Mouse (Mus musculus) kidney, adult 9 months (tissue): ENCODE measurements around the gene Mansc1.

Source experiments
- DNase-seq: peaks from one replicate; pipeline ENCODE4 v3.0.0; 2022

Mansc1 gene

DNA sequence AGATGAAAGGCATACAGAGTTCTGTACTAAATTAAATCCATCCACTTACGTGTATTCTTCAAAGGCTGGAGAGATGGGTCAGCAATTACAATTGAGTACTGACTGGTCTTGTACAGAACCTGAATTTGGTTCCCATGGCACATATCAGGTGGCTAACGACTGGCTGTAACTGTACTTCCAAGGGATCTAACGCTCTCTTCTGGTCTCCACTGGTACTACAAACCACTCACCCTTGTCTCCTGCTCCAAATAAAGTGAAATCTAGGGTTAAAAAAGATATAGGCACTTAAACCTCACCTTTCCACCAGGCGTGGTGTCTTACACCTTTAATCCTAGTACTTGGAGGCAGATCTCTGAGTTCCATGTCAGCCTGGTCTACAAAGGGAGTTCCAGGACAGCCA, 4.2 kb upstream of the Mansc1 start:
- DNase-seq: no peak

DNA sequence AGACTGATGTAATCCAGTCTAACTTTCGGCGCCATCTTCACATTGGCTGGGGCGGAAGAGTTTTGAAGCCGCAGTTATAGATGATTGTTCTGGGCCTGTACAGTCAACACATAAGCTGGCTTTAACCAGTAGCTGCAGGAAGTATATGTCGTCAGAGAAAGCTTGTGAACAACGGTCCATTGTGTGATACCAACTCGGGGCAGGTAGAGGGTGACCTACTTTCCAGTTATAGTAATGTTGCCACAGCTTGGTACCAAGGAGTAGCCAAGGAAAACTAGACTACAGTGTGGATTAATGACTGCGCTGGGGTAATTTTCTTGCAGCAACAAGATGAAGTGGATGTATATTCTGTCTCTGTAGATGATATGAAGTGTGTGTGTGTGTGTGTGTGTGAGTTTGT, 1.3 kb upstream of the Mansc1 start:
- DNase-seq: no peak

DNA sequence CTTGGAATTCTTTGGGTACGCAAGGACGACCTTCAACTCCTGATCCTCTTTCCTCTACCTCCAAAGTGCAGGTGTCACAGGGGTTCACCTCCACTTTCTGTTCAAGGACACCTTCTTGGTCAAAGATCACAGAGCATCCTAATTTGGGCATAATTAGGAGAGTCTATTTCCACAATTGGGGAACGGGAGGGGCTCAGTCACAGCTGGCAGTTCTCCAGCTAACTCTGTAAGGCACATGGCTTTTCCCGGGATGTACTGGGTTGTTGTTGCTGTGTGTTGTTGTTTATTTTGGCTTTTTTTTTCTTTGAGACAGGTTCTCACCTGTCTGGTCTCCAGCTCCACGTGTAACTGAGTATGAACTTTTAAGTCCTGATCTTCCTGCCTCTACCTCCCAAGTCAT, 468 bp upstream of the Mansc1 start:
- no peak for DNase-seq

DNA sequence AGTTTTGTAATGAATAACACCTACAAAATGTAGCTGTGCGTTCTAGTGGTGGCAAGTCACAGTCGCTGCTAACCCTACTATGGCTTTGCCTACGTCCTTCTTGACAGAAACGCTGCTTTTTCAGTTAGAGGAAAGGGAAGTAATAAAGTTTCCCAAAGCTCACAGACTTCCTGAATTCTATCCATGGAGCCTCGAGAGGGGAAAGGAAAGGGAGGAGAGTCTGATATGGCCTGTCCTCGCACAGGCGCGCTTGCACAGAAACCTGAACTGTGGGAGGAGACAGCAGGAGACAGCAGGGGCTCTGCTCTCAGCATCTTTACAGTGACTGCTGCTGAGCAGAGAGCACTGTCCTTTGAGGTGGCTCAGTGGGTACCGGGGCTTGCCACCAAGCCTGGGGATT, 1.8 kb downstream of the Mansc1 start:
- DNase-seq: peak; percentile 44

DNA sequence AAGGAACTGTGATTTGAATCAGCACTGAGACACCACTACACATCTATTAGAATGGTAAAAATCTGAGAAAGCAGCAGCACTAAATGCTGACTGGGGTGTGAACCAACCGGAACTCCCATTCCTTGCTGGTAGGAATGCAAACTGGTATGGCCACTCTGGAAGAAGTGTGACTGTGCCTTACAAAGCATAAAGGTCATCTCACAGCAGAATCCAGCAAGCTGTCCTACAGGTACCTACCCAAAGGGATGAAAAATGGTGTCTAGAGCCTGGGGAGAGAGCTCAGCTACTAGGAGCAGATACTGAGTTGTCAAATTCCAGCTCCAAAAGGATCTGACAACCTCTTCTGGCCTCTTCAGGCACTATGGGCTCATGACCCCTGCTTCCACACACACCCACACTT, 5.7 kb downstream of the Mansc1 start:
- DNase-seq: no peak

DNA sequence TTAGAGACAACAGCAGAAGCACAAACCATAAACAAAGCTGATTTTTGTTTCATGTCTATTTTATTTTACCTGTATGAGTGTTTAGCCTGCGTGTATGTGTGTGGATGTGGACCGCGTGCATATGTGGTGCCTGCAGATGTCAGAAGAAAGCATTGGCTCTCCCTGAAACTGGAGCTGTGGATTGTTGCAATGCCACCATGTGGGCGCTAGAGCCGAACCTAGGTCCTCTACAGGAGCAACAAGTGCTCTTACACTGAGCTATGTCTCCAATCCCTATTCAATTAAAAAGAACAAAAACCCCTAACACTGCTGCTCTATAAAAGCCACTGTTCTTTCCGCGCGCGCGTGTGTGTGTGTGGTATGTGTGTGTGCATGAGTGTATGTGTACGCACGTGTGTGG, 6.9 kb downstream of the Mansc1 start:
- DNase-seq: no peak

DNA sequence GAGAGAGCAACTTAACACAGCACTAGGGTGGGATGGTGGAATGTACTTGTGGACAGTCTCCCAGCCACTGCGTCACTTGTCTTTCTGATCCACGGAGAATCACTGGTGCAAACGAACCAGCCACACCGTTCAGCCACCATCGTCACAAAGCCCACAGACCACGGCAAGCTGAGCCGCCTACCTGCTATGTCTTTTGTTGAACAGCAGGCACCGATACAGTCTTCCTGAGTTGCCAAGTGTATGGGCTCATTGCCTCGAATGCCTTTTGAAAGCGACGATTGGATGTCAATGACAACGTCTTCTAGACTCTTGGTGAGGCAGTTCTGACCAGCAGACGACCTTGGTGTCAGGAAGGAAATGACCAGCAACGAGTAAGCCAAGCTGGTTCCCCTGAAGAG, 10.7 kb downstream of the Mansc1 start:
- DNase-seq: peak; percentile 36

DNA sequence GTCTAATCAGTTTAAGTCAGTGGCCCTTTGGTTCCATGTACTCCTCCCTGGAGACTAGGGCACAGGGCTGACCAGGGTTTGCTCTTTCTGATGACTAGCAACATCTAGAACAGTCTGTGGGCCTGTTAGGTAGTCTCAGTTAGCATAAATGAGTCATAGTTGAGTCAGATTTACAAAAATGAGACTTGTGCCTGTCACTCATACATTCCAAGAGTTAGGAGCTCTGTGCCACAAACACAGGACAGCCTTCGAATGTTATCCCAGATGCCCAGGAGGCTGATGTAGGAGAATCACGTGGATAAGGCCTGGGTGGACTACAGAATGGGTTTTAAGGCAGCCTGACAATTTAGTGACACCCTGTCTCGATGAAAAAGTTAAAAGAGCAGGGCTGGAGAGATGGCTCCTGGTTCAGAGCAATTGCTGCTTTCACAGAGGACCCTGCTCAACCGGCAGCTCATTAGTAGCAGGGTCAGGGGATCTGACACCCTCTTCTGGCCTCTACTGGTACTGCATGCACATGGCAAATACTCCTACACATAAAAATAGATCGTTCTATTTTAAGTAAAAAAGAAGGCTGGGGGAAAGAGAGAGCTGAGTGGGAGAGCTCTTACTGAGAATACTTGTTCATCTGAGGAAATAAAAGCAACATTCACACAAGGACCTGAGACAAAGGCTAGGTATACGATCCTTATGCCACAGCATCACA, 11.3 kb downstream of the Mansc1 start:
- no peak for DNase-seq

DNA sequence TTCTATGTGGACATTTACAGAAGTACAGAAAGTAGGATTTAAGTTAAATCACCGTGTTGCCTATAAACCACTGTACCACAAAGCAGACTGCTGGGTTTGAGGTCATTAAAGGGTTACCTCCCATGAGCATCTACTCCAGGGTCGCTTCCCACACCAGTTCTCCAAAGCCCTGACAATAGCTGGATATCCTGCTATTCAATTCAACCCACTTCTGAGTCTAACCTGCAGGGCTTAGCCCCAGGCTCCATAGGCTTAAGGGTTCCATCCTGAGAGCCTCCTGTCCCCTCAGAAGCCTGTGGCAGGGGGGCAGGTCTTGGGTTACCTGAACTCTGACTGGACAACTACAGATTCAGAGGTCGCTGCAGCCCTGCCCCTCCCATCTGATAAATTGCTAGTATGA, 12.2 kb downstream of the Mansc1 start:
- no peak for DNase-seq

DNA sequence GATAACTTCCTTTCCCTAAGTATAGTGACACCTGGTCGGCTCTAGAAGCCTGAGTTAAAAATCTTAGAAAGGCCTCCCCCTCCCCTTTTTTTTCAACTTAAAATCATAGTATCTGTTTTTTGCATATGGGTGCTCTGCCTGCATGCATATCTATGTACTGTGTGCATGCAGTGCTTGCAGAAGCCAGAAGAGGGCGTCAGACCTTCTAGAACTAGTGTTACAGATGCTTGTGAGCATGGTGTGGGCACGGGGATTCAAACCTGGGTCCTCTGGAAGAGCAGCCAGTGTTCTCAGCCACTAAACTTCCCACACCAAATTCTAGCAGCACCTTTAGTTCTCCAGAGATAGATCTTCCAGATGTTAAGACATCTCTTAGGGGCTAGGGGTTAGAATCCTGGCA, 14.7 kb downstream of the Mansc1 start:
- no peak for DNase-seq

DNA sequence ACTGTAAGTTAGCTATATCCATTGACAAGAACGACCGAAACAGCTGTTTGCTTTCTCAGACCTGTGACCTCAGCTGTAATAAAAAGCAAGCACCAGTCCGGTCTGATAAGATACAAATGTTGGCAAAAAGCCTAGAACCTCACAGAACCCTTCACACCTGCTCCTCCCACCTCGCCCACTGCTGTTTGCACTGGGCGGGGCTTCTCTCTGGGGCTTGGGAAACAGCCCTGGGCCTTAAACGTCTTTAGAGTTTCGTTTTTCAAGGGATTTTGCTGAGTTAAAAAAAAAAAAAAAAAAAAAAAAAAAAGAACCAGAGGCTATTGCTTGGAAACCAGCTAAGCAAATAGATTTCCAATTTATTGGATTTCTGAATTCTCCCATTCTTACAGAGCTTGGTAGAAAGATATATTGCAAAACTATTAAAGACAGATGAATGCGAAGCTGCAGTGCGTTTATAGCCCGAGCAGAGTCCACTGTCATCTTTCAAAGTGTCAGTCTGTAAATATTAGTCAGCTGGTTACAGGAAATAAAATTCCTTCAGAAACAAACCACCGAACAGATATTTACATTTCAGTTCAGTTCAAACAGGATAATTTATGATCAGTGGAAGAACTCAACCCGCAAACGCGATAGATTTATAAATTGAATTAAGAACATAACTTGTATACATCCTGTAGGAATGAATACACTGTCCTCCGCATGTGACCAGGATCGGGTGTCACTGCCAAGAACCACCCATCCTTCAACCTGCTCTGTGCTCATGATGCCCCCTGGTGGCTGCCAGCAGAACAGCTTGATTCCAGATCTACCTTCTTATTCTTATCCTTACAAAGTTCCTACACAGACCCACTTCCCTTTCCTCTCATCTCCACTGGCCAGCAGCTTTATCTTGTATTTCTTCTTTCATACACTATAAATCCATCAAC, 17.3 kb downstream of the Mansc1 start:
- DNase-seq: peak; percentile 90

DNA sequence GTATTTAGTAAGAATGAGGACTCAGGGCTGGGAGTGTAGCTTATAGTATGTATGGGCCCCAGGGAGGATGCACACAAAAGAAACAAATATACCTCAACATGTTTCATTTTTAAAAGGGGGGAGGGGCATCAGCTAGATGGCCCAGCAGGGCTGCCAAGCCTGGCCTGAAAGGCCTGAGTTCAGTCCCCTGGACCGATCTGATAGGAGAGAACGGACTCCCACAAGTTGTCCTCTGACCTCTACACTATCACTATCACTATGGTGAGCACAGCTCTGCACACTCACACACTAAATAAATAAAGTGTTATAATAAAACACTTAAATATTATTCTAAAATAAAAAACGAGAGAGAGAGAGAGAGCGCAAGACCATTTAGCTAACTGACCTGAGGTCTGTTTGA, 18.0 kb downstream of the Mansc1 start:
- DNase-seq: no peak

DNA sequence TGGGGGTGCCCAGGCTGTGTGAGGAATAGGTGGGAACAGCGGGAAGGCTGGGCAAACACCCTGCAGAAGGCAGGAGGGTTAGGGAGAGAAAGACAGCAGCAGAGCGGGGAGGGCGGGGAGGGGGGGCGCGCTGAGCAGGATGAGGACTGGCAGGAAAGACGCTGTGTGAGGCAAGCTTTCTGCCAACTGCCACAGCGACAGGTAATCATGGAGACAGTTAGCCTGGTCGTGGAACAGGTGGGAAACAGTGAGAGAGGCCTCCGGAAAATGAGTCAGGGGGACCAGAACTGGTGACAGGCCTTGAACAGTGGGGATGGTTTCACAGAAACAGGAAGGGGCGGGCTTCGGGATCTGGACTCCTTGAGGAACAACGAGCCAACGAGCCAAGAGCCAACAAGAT, 20.4 kb downstream of the Mansc1 start:
- no peak for DNase-seq

DNA sequence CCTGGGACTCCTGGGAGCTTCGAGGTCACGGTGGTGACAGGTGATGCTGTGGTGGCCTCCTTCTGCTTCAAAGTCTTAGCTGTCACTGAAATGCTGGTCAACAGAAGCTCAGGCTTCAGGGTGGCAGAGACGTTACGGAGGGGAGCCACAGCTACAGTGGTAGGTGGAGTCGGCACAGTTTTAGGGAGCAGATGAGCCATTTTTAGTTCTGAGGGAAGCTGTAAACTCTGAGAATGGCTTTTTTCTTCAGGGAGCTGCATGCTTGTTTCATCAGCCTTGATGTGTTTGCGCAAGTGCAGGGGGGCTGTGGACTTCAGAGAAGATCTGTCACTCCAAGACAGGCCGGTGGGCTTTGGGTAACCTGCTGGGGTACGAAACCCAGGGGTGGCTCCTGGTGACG, 21.9 kb downstream of the Mansc1 start:
- DNase-seq: no peak

DNA sequence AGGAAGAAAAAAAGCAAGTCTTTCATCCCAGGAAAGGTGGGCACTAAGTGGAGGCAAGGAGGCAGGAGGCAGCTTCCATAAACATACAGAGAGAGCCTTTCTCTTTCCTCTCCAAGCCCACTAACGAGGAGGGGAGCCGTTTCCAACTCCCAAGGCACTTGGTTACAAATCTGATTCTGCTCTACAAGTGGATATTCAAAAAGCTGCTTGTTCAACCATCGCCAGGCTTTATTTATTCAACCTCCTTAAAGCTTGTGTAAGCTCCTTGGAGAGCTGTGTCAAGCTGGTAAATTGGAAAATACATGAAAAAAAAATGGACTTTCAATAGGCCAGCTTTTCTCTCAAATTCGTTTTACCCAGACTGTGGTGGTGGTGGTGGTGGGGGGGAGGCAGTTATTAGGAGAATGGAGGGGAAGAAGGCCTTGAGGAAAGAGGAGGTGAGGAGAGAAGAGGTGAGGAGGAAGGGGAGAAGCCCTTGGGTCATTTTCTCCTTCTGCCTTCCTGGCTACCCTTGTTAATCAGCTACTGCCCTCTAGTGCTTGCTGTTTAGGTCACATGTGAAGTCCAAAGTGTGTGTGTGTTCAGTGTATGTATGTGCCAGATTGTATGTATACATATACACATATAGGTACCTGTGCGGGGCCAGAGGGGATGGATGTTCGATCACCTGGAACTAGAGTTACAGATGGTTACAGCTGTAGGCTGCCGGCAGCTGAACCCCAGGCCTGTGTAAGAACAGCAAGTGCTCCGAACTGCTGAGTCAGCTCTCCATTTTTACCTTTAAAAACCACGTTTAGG, 25.1 kb downstream of the Mansc1 start:
- DNase-seq: peak; percentile 80

DNA sequence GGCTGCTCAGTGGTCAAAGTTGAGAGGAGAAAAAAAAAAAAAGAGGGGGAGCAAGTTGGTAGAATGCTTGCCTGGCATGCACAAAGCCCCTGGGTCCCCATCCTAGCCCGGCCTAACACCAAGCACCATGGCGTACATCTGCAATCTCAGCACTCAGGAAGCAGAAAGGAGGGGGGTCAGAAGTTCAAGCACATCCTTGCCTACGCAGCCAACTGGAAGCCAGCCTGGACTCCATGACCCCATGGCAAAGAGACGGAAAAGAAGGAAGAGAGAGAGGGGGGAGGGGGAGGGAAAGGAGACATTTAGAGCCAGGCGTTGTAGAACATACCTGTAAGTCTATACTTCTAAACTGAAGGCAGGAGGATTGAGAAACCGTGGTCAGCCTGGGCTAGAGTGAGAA, 25.7 kb downstream of the Mansc1 start:
- DNase-seq: peak; percentile 87

DNA sequence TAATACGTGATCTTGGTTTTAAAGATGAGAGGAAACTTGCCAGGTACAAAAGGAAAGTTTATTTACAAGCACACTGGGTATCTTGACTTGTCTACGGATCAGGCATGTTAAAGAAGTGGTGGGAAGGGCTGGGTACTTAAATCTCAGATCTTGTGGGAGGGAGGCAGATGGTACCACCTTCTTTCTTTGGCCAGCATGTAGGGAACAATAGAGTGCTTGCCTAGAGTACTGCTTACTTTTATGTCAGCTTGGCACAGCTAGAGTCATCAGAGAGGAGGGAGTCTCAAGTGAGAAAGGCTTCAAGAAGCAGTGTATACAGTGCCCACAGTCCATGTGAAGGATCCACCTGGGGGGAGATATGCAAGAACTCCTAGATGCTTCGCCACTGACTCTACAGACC, 27.1 kb downstream of the Mansc1 start:
- no peak for DNase-seq

DNA sequence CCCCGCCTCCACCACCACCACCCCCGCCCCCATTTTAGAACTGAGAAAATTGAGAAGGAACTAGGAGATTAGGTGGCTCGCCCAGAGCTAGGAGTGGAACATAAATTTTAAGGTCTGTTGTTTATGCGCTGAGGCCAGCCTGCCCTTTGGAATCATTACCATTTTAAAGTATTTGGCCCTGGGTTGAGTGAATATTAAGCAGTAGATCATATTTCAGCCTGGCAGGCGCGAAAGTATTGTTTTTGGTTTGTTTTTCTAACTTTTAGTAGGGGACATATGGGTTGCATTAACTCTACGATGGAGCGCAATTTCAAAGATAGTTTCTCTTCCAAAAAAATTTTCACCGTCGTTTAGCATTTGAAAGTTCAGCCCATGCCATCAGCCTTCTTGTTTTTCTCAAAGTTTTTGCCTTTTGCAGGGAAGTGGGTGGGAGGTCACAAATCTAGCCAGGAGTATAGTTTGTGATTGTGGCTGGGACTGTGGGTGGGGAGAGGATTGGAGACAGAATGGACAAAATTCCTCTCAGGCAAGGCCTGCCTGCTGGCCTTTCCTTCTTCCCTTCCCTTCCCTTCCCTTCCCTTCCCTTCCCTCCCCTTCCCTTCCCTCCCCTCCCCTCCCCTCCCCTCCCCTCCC, 29.8 kb downstream of the Mansc1 start:
- DNase-seq: peak; percentile 84

DNA sequence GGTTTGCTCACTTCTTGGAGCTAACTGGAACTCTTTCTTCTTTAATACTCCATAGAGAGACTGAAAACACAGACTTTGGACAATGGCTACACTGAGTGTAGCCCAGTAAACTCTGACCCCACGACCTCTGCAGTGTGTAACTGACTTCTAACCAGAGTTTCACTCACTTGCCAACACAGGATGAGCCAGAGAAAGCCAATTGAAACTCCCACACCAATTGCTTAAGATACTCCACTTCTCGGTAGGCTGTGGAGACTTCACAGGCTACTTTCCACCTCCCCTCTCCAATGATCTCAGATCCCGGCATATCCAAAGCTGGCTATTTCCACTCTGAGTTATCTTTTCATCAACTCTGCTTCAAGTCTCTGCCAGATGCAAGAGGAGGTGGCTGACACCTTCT, 30.5 kb downstream of the Mansc1 start:
- DNase-seq: peak; percentile 90

DNA sequence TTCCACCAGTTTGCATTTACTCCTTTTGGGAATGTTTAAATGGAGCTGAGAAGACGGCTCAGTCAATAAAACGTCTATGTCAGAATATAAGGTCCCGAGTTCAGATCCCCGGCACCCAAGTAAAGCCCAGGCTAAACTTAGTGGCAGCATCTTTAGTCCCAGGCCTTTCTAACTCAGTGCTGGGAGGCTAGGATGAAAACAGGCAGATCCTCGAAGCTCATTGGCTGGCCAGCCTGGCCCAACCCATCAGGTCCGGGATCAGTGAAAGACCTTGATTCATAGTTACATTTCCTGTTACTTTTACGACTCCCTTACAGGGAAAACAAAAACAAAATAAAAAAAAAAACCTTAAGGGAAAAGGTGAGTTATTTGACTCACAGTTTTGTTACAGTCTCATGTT, 31.2 kb downstream of the Mansc1 start:
- DNase-seq: peak; percentile 49

DNA sequence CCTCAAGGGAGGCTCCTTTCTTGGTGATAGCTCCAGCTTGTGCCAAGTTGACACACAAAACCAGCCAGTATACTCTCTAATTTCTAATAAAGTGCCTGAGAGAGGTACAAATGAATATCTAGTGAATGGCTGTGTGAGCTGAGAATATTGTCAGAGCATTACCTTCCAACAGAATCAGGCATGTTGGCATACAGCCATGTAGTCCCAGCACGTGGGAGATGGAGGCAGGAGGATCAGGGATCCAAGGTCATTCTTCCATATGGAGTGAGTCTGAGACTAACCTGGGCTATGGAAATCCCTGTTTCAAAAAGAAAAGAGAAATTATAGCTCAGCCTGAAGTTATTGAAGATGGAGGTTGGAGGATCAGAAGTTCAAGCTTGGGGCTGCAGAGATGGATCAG, 33.0 kb downstream of the Mansc1 start:
- DNase-seq: peak; percentile 53

DNA sequence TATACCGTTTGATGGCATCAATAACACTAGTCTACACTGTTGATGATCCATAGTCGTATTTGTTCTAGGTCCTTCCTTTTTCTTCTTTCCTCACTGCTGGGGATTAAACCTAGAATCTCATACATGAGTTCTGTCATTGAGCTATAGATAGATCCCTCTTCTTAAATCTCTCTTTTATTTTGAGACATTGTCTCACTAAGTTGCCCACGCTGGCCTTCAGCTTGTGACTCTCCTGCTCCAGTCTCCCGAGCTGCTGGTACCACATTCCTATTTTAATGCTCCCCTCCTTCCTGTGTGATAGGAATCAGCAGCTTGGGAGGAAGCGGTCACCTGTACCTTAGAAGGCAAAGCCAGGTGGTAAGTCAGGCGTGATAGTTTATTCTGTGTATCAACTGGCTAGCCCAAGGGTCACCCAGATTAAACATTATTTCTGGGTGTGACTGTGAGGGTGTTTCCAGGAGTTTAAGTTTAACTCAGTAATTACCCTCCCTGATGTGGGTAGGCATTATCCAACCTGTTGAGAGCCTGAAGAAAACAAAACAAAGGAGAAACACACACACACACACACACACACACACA, 34.5 kb downstream of the Mansc1 start:
- peak; percentile 94 for DNase-seq
